Mouse (Mus musculus): ENCODE measurements around the gene Cog3.

The Cog3 gene

GRCm38 (mm10) chr14:75697928-75698327, 56.4 kb downstream of the Cog3 start:
- no peak for DNase-seq (ENCODE audit: low spot score)

- DNase-seq (ENCODE audit: low spot score), result no peak
These were observed 58.2 kb downstream of the Cog3 start for GRCm38 (mm10) chr14:75696096-75696495.

GRCm38 (mm10) chr14:75690428-75690827, 63.9 kb downstream of the Cog3 start:
- no peak for DNase-seq (ENCODE audit: low spot score)

GRCm38 (mm10) chr14:75676316-75676715, 78.0 kb downstream of the Cog3 start:
- DNase-seq (ENCODE audit: low spot score), result no peak

- DNase-seq (ENCODE audit: low spot score), result no peak
These were observed 85.2 kb downstream of the Cog3 start for GRCm38 (mm10) chr14:75669085-75669645.

- no peak for DNase-seq (ENCODE audit: low spot score)
These were observed 88.7 kb downstream of the Cog3 start for GRCm38 (mm10) chr14:75665430-75666180.

- no peak for DNase-seq (ENCODE audit: low spot score)
These were observed 92.8 kb downstream of the Cog3 start for GRCm38 (mm10) chr14:75661548-75661947.

- DNase-seq (ENCODE audit: low spot score), result no peak
These were observed 93.4 kb downstream of the Cog3 start for GRCm38 (mm10) chr14:75660936-75661335.
